Mouse (Mus musculus) MEL (cell line): ENCODE data around the gene Tbxas1. TPM values are rescaled to one million over a fixed set of nuclear protein-coding genes. Genes with fewer than 3 reads are reported as not detected.
A peak's percentile ranks its signal among the peaks of the same experiment; 100 is the strongest.

Experiments
- DNase-seq: peaks from one replicate; pipeline ENCODE4 v3.0.0; 2011; ENCODE audit warnings: low read depth, low spot score
- H3K27ac ChIP-seq: 2 replicates; pipeline ENCODE4 v1.5.1; 2012; ENCODE audit warnings: low read depth, mild to moderate bottlenecking, control low read depth, low read length, moderate library complexity; ENCODE audit not compliant: control insufficient read depth
- H3K27me3 ChIP-seq, 2 experiments: fragments of 150-350 bp in 1 of 2; sonication (generic) in 1 of 2; 2 replicates each; pipeline ENCODE4 v1.6.1; 2012; ENCODE audit warnings: low read length in 2 of 2, mild to moderate bottlenecking in 2 of 2, improper control_type of control experiment in 1 of 2, moderate library complexity in 1 of 2; ENCODE audit not compliant: insufficient read depth in 2 of 2, control insufficient read depth in 1 of 2
- H3K36me3 ChIP-seq, 2 experiments: 2 replicates each; pipeline ENCODE4 v1.6.1; 2012 to 2014; ENCODE audit warnings: low read length in 2 of 2, improper control_type of control experiment in 1 of 2, inconsistent platforms in 1 of 2, mild to moderate bottlenecking in 1 of 2; ENCODE audit not compliant: insufficient read depth in 2 of 2, control insufficient read depth in 1 of 2
- H3K4me1 ChIP-seq, 2 experiments: fragments of 150-350 bp in 1 of 2; sonication (generic) in 1 of 2; 2 replicates each; pipeline ENCODE4 v1.6.1; 2012; ENCODE audit warnings: low read length in 2 of 2, improper control_type of control experiment in 1 of 2, mild to moderate bottlenecking in 1 of 2; ENCODE audit not compliant: insufficient read depth in 2 of 2, control insufficient read depth in 1 of 2
- H3K4me3 ChIP-seq, 2 experiments: fragments of 150-350 bp in 1 of 2; sonication (generic) in 1 of 2; 2 replicates each; pipeline ENCODE4 v1.5.1; 2012; ENCODE audit warnings: low read depth in 2 of 2, low read length in 2 of 2, mild to moderate bottlenecking in 2 of 2, moderate library complexity in 2 of 2, control low read depth in 1 of 2, improper control_type of control experiment in 1 of 2; ENCODE audit not compliant: control insufficient read depth in 1 of 2, insufficient read depth in 1 of 2
- H3K79me2 ChIP-seq: 2 replicates; pipeline ENCODE4 v1.6.1; 2012; ENCODE audit warnings: mild to moderate bottlenecking, low read length, moderate library complexity; ENCODE audit not compliant: control insufficient read depth, poor library complexity, insufficient read depth
- H3K9ac ChIP-seq: 2 replicates; pipeline ENCODE4 v1.6.1; 2012; ENCODE audit warnings: low read depth, mild to moderate bottlenecking, control low read depth, low read length, moderate library complexity; ENCODE audit not compliant: control insufficient read depth, poor library complexity, severe bottlenecking
- H3K9me3 ChIP-seq: fragments of 150-350 bp; sonication (generic); replicated peaks from 2 replicates; pipeline ENCODE4 v1.6.1; 2012; ENCODE audit warnings: mild to moderate bottlenecking, low read length, improper control_type of control experiment, moderate library complexity; ENCODE audit not compliant: insufficient read depth
- CHD2 ChIP-seq: IDR thresholded peaks from 2 replicates; pipeline ENCODE4 v1.6.1; 2011; ENCODE audit warnings: low read length, improper control_type of control experiment
- E2F4 ChIP-seq: IDR thresholded peaks from 2 replicates; pipeline ENCODE4 v1.6.1; 2011; ENCODE audit warnings: low read depth, low read length, improper control_type of control experiment, borderline replicate concordance
- ELF1 ChIP-seq: IDR thresholded peaks from 2 replicates; pipeline ENCODE4 v1.6.1; 2014; ENCODE audit warnings: low read depth, mild to moderate bottlenecking, inconsistent platforms, low read length, improper control_type of control experiment, moderate library complexity
- ETS1 ChIP-seq: IDR thresholded peaks from 2 replicates; pipeline ENCODE4 v1.6.1; 2012; ENCODE audit warnings: low read depth, mild to moderate bottlenecking, inconsistent platforms, low read length, improper control_type of control experiment, moderate library complexity
- GABPA ChIP-seq: IDR thresholded peaks from 2 replicates; pipeline ENCODE4 v1.6.1; 2012; ENCODE audit warnings: low read depth, mild to moderate bottlenecking, inconsistent platforms, low read length, improper control_type of control experiment, moderate library complexity
- GATA1 ChIP-seq: IDR thresholded peaks from 2 replicates; pipeline ENCODE4 v1.6.1; 2011; ENCODE audit warnings: low read depth, low read length, improper control_type of control experiment
- HCFC1 ChIP-seq: IDR thresholded peaks from 2 replicates; pipeline ENCODE4 v1.6.1; 2012; ENCODE audit warnings: low read depth, mild to moderate bottlenecking, inconsistent platforms, low read length, improper control_type of control experiment, moderate library complexity
- JUND ChIP-seq: IDR thresholded peaks from 2 replicates; pipeline ENCODE4 v1.6.1; 2011; ENCODE audit warnings: low read depth, mild to moderate bottlenecking, improper control_type of control experiment, low read length
- KAT2A ChIP-seq: conservative IDR thresholded peaks from 2 replicates; pipeline ENCODE4 v1.6.1; 2012; ENCODE audit warnings: low read depth, low read length, improper control_type of control experiment, inconsistent platforms
- MAZ ChIP-seq: IDR thresholded peaks from 2 replicates; pipeline ENCODE4 v1.6.1; 2012; ENCODE audit warnings: low read depth, mild to moderate bottlenecking, inconsistent platforms, low read length, improper control_type of control experiment
- MXI1 ChIP-seq: IDR thresholded peaks from 2 replicates; pipeline ENCODE4 v1.6.1; 2011; ENCODE audit warnings: mild to moderate bottlenecking, low read depth, low read length, improper control_type of control experiment
- MYB ChIP-seq: IDR thresholded peaks from 2 replicates; pipeline ENCODE4 v1.6.1; 2011; ENCODE audit warnings: mild to moderate bottlenecking, low read depth, low read length, improper control_type of control experiment
- MYC ChIP-seq: IDR thresholded peaks from 2 replicates; pipeline ENCODE4 v1.6.1; 2011; ENCODE audit warnings: low read depth, mild to moderate bottlenecking, low read length, improper control_type of control experiment, moderate library complexity
- NRF1 ChIP-seq: IDR thresholded peaks from 2 replicates; pipeline ENCODE4 v1.6.1; 2014; ENCODE audit warnings: low read depth, mild to moderate bottlenecking, inconsistent platforms, low read length, improper control_type of control experiment, moderate library complexity; ENCODE audit not compliant: poor library complexity, insufficient read depth, severe bottlenecking
- POLR2A ChIP-seq, 2 experiments: IDR thresholded peaks; 2 replicates each; pipeline ENCODE4 v1.6.1; 2011 to 2012; ENCODE audit warnings: low read length in 2 of 2, mild to moderate bottlenecking in 2 of 2, control low read depth in 1 of 2, improper control_type of control experiment in 1 of 2, low read depth in 1 of 2, moderate library complexity in 1 of 2; ENCODE audit not compliant: control insufficient read depth in 1 of 2, insufficient read depth in 1 of 2, poor library complexity in 1 of 2
- POLR2AphosphoS2 ChIP-seq: IDR thresholded peaks from 2 replicates; pipeline ENCODE4 v1.6.1; 2011; ENCODE audit warnings: low read length, improper control_type of control experiment
- POLR2AphosphoS5 ChIP-seq: IDR thresholded peaks from 2 replicates; pipeline ENCODE4 v1.6.1; 2012; ENCODE audit warnings: low read depth, borderline replicate concordance, mild to moderate bottlenecking, inconsistent platforms, low read length, moderate library complexity, mixed read lengths
- RAD21 ChIP-seq: IDR thresholded peaks from 2 replicates; pipeline ENCODE4 v1.6.1; 2011; ENCODE audit warnings: mild to moderate bottlenecking, low read depth, low read length, improper control_type of control experiment
- RCOR1 ChIP-seq: IDR thresholded peaks from 2 replicates; pipeline ENCODE4 v1.6.1; 2012; ENCODE audit warnings: low read depth, mild to moderate bottlenecking, inconsistent platforms, low read length, improper control_type of control experiment
- SIN3A ChIP-seq: IDR thresholded peaks from 2 replicates; pipeline ENCODE4 v1.6.1; 2012; ENCODE audit warnings: low read length, improper control_type of control experiment, inconsistent platforms
- SMC3 ChIP-seq: IDR thresholded peaks from 2 replicates; pipeline ENCODE4 v1.6.1; 2011; ENCODE audit warnings: low read depth, low read length, improper control_type of control experiment
- TAL1 ChIP-seq: IDR thresholded peaks from 2 replicates; pipeline ENCODE4 v1.6.1; 2012; ENCODE audit warnings: mild to moderate bottlenecking, inconsistent platforms, low read length, moderate library complexity, mixed read lengths
- TBP ChIP-seq: IDR thresholded peaks from 2 replicates; pipeline ENCODE4 v1.8.0; 2011; ENCODE audit warnings: low read depth, low read length, improper control_type of control experiment
- TCF12 ChIP-seq: IDR thresholded peaks from 2 replicates; pipeline ENCODE4 v1.6.1; 2014; ENCODE audit warnings: low read depth, mild to moderate bottlenecking, inconsistent platforms, low read length, improper control_type of control experiment, moderate library complexity
- UBTF ChIP-seq: IDR thresholded peaks from 2 replicates; pipeline ENCODE4 v1.6.1; 2012; ENCODE audit warnings: low read depth, mild to moderate bottlenecking, inconsistent platforms, low read length, improper control_type of control experiment, moderate library complexity, borderline replicate concordance; ENCODE audit not compliant: insufficient read depth
- USF1 ChIP-seq: IDR thresholded peaks from 2 replicates; pipeline ENCODE4 v1.6.1; 2014; ENCODE audit warnings: low read depth, mild to moderate bottlenecking, inconsistent platforms, low read length, improper control_type of control experiment, moderate library complexity
- USF2 ChIP-seq, 2 experiments: IDR thresholded peaks; 2 replicates each; pipeline ENCODE4 v1.6.1; 2011 to 2012; ENCODE audit warnings: improper control_type of control experiment in 2 of 2, low read length in 2 of 2, borderline replicate concordance in 1 of 2, inconsistent platforms in 1 of 2, low read depth in 1 of 2, mild to moderate bottlenecking in 1 of 2; ENCODE audit not compliant: insufficient read depth in 1 of 2
- ZC3H11A ChIP-seq: IDR thresholded peaks from 2 replicates; pipeline ENCODE4 v1.6.1; 2012; ENCODE audit warnings: low read depth, mild to moderate bottlenecking, inconsistent platforms, low read length, improper control_type of control experiment
- ZKSCAN1 ChIP-seq: IDR thresholded peaks from 2 replicates; pipeline ENCODE4 v1.6.1; 2012; ENCODE audit warnings: low read depth, mild to moderate bottlenecking, inconsistent platforms, low read length, improper control_type of control experiment, moderate library complexity
- ZNF384 ChIP-seq: IDR thresholded peaks from 2 replicates; pipeline ENCODE4 v1.6.1; 2012; ENCODE audit warnings: low read depth, mild to moderate bottlenecking, inconsistent platforms, low read length, improper control_type of control experiment
- polyA plus RNA-seq, 2 experiments: library from polyadenylated mRNA; stranded (reverse) in 1 of 2; unstranded in 1 of 2; fragments of >175 nt in 1 of 2; fragments of >200 nt in 1 of 2; gene quantifications; 2 replicates each; pipeline versions ENCODE4 v1.2.1 to v1.2.4; 2012; ENCODE audit warnings: low replicate concordance in 2 of 2, low read depth in 1 of 2; ENCODE audit not compliant: insufficient read length in 2 of 2, insufficient read depth in 1 of 2, missing spikeins in 1 of 2
- total RNA-seq: library from RNA; depleted of rRNA; stranded (reverse); fragments of 300-350 nt; gene quantifications from 2 replicates; pipeline ENCODE4 v1.2.3, GENCODE M21; 2012

Gene Tbxas1
- total and polyA plus RNA-seq, 3 experiments, result 0.54 to 2.7 TPM; not detected in 1

DNA sequence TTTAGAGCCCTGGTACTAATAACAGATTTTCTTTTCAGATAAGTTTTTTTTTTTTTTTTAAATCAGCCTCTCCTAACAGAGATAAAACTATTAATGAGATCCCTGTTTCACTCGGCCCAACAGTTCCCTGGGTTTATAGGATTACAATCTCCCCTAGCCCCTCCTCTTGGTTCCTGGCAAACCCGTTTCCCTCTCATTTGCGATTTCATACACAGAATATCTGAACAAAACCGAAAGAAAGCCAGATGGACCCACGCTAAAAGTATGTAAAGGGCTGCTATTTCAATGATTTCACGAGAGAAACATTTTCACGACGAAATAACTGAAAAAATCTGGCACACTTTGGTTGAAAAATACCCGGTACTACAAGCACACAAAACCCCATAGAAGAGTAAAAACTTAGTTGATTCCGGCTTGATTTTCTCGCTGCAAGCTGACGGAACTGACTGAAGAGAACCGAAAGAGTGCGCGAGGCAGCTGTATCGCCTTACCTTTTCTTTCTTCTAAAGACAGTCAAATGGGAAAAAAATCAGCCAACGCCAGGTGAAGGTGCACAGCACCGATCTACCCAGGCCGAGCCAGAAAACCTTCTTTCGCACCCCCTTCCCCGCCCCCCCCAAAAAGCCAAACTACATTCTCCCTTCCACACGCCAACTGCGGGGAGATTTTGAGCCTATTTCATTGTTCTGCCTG is 493 bp upstream of the Tbxas1 start (continued):
- TF ChIP-seq USF2 (IDR thresholded peaks at IDR 0.05; ENCODE audit: borderline replicate concordance in 1 of 2, insufficient read depth in 1 of 2, low read depth in 1 of 2, low read length in 2 of 2) (no peak), GABPA (no peak), POLR2AphosphoS2 (no peak), UBTF (0 out of 2 replicates have a peak, but pooled peaks have one; percentile 62), RCOR1 (no peak), ETS1 (no peak), USF1 (no peak)

DNA sequence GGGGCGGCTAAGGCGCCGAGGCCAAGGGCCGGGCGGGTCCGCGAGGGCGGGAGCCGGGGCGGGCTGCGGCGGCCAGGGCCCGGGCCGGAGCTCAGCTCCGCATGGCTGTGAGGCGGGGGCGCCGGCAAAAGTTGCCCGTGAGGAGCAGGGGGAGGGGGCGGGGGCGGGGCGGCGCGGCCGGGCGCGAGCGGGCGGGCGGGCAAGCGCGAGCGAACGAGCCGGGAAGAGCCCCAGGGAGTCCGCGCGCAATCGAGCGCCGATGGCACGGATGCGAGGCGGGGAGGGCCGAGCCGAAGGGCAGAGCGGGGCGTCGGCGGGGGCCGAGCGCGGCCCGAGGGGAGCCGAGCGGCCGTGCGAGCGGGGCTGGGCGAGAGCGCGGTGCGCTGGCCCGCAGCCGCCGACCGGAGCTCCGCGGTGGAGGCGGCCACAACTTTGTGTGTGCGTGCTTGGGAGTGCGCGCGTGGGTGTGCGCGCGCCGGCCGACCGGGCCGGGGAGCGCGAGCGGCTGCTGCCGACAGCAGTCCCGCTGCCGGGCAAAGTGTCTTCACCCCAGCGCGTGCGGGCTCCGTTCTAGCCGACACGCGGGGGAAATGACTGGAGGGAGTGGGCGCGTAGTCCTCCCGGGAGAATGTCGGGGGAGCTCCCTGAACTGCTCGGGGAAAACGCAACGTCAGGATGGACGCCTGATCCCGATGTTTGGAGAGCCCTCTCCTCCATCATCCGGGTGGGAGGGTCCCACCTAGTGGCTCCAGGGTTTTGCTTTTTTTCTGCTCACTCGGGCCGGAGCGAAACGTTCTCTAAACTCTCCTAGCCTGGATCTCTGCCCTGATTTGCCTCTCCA is 1.1 kb downstream of the Tbxas1 start, which contains the start of gene Hipk2:
Hipk2 (minus strand) TSS at position 95 of the 841 bp plus-strand sequence.
- Histone ChIP-seq H3K27me3 (peaks cover 9 to 12% of the 10 kb centered on the region in 2 experiments), H3K27ac (peak within 1 kb of the TSS; percentile 80), H3K9ac (peak within 1 kb of the TSS; percentile 91), H3K36me3 (no peaks in the 10 kb centered on the region), H3K4me1 (peaks cover 0 to 4% of the 10 kb centered on the region in 2 experiments; a peak in 1 of 4 replicates), H3K4me3 (peak within 1 kb of the TSS; percentile 74 to 88), H3K9me3 (no peaks in the 10 kb centered on the region), H3K79me2 (peaks cover 11% of the 10 kb centered on the region)
- DNase-seq, result peak; percentile 72
- TF ChIP-seq RAD21 (no peak), POLR2AphosphoS2 (no peak), MAZ (peak; percentile 51; the same call in 1 of the 2 replicates), RCOR1 (no peak), MYB (no peak), SIN3A (0 out of 2 replicates have a peak, but pooled peaks have one; percentile 18), HCFC1 (no peak), TCF12 (no peak), CHD2 (no peak), TAL1 (no peak), POLR2A (IDR thresholded peaks at IDR 0.05; ENCODE audit: control insufficient read depth in 1 of 2, insufficient read depth in 1 of 2, low read depth in 1 of 2, low read length in 2 of 2, poor library complexity in 1 of 2) (peak in 1 of 2 experiments; percentile 32; a peak in 2 of 4 replicates), JUND (no peak), ETS1 (no peak), MYC (no peak), USF2 (IDR thresholded peaks at IDR 0.05; ENCODE audit: borderline replicate concordance in 1 of 2, insufficient read depth in 1 of 2, low read depth in 1 of 2, low read length in 2 of 2) (no peak), MXI1 (peak; percentile 36; the same call in 1 of the 2 replicates), NRF1 (no peak; the same call in 1 of the 2 replicates), GABPA (no peak), SMC3 (no peak), POLR2AphosphoS5 (no peak), GATA1 (no peak), KAT2A (no peak), TBP (no peak), ZC3H11A (no peak), ZKSCAN1 (no peak), E2F4 (no peak), ELF1 (0 out of 2 replicates have a peak, but pooled peaks have one; percentile 15), ZNF384 (no peak)
